Mouse (Mus musculus): Measurements from ENCODE around the gene Pou6f2. TPM values are rescaled to one million over a fixed set of nuclear protein-coding genes. Genes with fewer than 3 reads are reported as not detected.

Pou6f2 gene
- 1 to 10 TPM; 3.1 to 4.0 TPM for total RNA-seq (2021)
- long read RNA-seq, experiment 1, partial matches to known transcripts: 0 of 2 reads
- long read RNA-seq, experiment 1, other reads (novel, unspliced or antisense): 1 of 2 reads
- long read RNA-seq, experiment 2: 0 reads

DNA sequence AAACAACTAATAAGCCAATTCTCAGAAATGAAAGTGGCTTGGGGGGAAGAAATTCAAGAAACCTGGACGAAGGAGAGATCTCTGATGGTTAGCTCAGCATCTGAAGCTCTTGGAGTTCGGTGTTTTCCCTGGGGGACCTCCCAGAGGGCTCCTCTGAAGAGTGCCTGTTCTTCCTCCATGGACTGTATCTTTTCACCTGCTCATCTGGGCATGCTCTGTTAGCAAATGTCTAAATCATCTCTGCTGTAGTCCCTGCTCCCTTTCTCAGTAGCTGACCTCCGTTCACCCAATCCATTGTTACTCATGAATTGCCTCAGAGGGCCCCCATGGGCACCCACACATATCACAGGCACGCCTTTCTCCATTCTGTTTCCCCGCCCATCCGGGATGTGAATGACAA lies at the start of gene Pou6f2:
Gene Pou6f2 (minus strand): TSS at position 101 of the 400 bp plus-strand sequence.
- intact Hi-C loops (cut with DNase I): no loop called here
- no peak for DNase-seq (ENCODE audit: low spot score in 2 of 2)

DNA sequence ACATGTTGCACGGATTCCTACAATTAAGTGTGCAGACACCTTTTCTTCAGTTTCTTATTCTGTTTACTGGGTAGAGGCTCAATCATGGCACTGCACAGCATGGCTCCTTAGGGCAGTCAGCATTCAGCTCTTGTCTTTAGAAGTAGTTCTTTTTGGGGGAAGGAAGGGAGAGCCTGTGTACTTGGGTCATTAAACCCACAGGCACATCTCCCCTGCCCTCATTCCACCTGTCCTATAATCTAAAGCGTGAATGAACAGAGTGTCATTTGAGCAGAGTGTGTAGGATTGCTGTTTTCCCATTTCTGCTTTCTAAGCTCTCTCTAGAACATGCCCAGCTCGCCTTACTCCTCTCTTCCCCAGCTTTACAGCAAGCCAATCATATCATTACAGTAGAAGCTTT lies 42.4 kb upstream of the Pou6f2 start:
- intact Hi-C loops (cut with DNase I): no loop called here
- no peak for DNase-seq (ENCODE audit: low spot score in 2 of 2)

DNA sequence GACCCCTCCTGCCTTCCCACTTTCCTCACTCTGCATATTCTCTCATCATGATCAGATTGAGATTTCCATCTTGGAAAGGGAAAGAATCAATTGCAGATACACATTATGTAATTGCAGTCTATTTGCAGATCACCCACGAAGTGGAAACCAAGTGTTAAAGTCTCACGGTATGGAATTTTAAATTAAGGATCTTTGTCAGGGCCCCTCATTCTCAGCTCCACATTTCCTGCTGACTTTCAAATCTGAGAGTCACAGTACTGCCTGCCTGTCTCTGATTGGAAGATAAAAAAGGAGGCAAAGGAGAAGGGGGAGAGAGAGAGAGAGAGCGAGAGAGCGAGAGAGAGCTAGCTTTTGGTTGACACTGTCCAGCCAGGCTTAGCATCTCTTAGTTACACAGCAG lies 9.8 kb downstream of the Pou6f2 start:
- DNase-seq (ENCODE audit: low spot score in 2 of 2): peak in 1 of 2 experiments; percentile 2
- intact Hi-C loops (cut with DNase I): no loop called here

DNA sequence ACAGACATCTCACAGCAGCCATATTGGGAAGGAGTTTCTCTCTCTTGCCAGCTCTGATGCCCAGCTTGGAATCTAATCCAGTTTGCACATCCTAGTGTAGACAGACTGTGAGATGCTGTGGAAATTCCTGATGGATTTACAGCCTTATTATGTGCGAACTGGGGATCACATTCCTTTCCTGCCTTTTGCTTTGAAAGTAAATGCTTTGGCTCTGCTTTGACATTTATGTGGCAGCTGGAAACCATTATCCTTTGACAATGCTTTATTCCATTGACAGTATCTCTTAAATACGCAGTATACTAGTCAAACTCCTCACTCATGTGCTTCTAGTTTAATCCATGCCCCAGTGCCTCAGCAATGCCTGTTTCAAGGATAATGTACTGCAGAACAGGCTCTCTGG lies 34.1 kb downstream of the Pou6f2 start:
- no peak for DNase-seq (ENCODE audit: low spot score in 2 of 2)
- intact Hi-C loops (cut with DNase I): no loop called here

DNA sequence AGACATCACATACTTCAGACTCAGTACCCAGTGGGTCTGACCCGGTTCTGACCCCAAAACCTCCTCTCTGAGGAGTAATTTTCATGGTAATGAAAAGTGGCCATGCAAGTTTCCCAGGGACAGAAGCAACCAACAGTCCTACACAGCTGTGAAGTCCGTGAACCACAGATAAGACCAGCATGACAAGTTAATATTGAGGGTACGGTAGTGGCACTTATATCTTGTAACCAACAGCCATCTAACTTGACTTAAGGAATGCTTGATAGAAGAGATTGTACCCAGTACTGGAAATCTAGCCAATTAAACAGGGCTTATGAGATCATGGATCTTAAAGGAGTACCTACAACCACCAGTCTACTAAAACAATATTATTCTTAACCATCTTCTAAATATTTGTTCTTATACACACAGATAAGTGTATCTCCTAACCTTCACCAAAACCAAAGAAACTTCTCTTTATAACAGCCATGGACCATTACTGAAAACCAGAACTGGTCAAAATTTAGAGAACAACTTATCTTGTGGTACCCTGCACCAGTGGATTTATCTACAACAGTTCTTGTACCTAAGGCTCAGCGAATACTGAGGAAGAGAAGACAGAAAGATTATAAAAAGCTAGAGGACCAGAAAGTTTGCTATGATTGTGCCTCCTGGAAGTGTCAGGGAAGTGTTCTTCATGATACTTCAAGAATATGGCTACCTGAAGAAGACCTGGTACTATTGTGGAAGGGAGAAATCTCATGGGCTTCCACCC lies 52.7 kb downstream of the Pou6f2 start:
- DNase-seq (ENCODE audit: low spot score in 2 of 2): no peak
- intact Hi-C loops (cut with DNase I): no loop called here

DNA sequence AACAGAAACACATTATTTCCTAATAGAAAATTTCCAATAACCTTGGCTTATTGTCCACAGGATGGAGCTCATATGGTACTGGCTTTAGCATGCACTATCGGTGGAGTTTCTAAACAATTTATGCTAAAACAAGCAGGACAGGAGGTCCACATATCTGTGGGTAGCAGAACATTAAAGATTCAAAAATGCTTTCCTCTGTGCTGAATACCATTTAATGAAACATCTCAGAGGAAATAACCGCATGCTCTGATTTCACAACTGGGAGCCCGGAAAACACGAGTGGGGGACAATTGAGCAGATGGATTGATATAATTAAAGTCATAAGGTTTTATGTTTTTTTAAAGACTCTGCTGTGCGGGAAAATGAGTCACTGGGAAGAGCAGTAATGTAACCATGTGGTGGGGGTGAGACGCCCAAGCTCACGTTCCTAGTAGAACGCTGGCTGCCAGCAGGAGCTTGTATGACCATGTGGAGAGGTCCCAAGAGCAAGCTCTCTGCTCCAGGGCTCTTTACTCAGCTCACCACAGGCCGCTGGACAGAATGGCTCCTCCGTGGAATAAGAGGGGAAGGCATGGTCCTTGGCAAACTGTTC lies 58.5 kb downstream of the Pou6f2 start:
- peak; percentile 11 to 12 for DNase-seq (ENCODE audit: low spot score in 2 of 2)
- intact Hi-C loops (cut with DNase I): loop anchor here (10.0 kb wide), 1 partner anchor 214 kb away; no protein-coding TSS in a partner anchor

DNA sequence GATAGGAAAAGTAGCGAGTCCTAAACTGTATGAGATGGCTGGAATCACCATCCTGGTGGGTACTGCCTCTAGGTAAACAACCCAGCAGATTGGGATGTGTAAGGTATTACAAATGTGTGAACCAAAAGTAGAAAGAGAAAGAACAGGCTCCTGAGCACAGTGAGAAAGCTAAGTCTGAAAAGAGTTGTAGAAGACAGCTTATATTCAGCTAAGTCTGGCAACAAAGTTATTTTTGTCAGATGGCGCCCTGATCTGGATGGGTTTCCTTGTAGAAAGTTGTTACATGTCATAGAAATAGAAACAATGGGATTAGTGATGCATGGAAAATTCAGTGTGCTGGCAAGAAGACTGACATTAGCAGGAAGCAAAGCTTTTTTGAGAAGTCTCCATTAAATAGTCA lies 59.5 kb downstream of the Pou6f2 start:
- intact Hi-C loops (cut with DNase I): loop anchor here (10.0 kb wide), 1 partner anchor 213 kb away; no protein-coding TSS in a partner anchor
- peak; percentile 34 to 62 for DNase-seq (ENCODE audit: low spot score in 2 of 2)

DNA sequence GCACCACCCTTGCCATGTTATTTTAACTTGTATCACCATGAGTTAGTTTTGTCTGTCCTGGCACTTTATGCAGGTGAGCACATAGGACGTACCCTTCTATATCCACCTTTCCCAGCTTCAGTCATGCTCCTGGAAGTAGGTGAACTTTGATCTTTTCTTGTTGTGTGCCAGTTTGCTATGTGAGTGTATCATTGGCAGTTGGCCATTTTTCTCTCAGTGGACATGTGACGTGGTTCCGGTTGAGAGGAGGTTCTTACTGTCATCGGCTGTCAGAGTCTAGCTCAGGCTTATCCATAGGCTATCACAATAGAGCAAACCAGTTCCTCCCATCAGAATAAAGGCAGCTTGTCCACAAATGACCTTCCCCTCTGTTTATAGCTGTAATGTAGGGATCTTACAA lies 63.5 kb downstream of the Pou6f2 start:
- no peak for DNase-seq (ENCODE audit: low spot score in 2 of 2)
- intact Hi-C loops (cut with DNase I): loop anchor here (10.0 kb wide), 1 partner anchor 209 kb away; no protein-coding TSS in a partner anchor

DNA sequence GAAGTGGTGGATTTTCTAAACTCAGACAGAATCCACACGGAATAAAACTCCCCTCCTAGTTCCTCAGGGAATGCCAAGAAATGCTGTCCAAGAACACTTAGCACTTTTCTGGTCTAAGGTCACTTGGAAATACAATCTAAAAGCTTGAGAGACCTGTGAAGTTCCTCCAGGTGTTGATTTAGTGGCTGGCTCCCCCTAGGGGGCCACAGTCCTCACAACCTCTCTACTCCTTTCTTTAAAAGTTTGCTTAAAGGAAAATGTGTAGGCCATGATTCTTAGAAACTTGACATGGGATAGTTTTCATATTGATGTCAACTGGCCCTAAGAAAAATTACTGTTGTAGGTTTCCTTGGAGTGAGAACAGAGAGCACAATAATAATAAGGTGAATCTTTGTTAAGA lies 64.9 kb downstream of the Pou6f2 start:
- intact Hi-C loops (cut with DNase I): loop anchor here (10.0 kb wide), 1 partner anchor 208 kb away; no protein-coding TSS in a partner anchor
- DNase-seq (ENCODE audit: low spot score in 2 of 2): no peak

DNA sequence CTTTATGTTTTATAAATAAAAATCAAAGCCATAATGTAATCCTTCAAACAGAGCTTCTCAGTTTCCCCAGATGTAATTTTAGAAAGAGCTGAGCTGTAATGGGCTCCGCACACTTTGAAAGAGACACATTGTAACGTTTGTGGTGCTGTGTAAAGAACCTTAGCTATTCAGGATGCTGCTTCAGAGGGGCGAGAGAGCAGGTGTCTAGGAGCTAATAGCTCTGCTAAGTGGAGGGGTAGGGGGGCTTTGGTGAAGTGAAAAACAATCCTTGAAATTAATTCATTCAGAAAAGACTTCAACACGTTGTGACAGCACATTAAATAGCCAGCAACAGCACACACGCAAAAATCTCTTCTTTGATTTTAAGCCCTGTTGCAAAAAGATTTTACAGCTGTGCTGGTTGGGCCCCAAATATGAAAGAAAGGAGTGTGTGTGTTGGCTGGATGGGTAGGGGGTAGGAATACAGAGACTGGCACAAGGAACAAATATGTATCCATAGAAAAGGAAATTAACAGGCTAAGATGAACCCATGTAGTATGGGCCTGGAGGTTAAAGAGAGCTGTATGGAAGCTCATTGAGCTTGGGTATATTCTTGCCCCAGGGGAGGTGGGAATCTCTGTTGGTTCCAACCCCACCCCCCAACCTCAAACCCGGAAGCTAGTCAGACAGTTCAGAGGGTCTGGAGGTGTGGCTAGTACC lies 73.4 kb downstream of the Pou6f2 start:
- intact Hi-C loops (cut with DNase I): no loop called here
- DNase-seq (ENCODE audit: low spot score in 2 of 2): no peak

DNA sequence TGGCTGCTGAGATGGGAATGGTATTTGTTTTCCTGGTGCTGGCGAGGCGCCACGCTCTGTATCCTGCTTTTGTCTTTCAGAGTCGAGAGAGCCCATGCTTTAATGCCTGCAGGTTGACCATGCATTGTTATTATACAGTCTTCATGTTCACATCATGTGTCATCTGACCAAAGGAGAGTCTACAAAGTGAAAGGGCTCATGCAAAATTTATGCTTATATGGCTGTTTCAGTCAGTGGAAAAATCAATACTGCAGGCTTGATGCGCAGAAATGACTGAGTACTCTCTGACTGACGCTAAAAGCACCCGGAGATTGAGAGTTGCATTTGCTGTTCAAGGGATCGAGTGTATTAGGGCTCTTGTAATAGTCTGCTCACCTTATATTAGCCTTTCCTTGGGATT lies 74.1 kb downstream of the Pou6f2 start:
- intact Hi-C loops (cut with DNase I): no loop called here
- DNase-seq (ENCODE audit: low spot score in 2 of 2): no peak

DNA sequence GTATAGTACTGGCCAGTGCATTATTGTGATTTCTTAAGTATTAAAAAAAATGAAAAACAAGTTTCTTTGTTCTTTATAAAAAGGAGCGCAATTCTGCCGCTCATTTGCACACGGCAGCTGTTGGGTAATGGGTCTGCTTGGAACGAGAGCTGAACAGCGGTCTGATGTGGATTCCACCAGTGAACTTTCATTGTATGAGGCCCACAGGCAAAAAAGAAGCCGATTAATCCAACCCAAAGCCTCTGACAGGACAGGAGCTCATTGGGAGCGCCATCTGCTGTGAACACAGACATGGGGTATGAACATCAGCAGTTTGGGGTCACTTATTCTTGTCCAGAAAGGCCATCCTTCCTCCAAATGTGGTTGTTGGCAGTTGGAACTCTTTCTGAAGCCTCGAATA lies 84.9 kb downstream of the Pou6f2 start:
- intact Hi-C loops (cut with DNase I): no loop called here
- DNase-seq (ENCODE audit: low spot score in 2 of 2): no peak

DNA sequence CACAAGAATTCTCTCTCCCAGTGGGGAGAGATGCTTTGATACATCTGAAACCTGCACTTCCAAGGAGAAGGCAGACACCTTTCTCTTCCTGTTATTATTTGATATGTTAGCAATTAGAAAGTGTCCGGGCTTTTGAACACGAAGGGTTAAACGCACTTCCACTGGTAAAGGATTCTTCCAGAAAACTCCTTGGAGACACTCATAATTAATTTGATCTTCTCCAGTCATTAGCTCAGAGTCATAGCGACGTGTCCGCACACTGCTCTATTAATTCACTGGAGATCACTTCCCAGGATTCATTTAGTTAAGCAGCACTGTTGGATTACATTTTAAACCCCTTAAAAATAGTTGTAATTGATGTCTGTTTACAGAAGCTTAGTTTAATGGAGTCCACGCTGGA lies 88.5 kb downstream of the Pou6f2 start:
- intact Hi-C loops (cut with DNase I): no loop called here
- no peak for DNase-seq (ENCODE audit: low spot score in 2 of 2)

DNA sequence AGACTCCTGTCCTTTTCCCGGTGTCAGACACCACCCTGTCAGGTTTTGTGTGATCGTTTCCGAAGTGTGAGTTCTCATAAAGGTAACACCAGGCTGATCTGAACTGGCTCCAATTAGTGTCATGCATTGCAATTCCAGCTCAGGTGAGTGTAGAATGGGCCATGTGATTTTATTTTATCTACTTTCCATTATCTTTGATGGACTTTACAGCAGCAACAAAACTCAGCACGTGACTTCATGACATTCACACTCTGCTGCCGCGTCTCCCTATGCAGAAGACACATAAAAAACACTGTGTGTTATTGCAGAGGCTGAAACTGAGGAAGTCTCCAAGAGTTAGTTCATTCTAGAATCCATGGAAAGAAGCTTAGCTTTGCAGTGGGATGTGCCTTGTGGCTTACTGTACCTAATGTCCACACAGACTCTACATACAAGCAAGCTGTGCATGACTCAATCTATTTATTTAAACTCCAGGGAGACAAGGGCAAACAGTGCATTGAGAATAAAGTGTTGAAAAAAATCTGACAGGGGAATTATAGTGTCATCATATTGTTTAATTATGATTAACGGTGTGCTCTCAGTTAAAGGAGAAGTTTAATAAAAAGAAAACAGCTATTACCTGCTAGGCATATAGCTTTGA lies 90.9 kb downstream of the Pou6f2 start:
- intact Hi-C loops (cut with DNase I): no loop called here
- no peak for DNase-seq (ENCODE audit: low spot score in 2 of 2)

DNA sequence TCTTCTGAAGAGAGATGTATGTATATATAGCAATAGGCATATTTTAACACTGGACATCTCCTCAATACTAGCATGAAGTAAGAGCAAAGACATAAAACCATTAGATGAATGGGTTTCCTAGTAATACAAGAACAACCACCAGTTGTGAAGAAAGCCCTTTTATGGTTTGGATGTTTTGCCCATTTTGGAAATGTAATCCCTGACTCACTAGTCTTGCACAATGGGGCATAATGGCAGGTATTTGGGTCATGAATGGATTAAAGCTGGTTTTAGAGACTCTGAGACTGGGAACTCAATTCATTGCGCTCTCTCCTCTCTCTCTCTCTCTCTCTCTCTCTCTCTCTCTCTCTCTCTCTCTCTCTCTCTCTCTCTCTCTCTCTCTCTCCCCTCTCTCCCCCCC lies 97.5 kb downstream of the Pou6f2 start:
- DNase-seq (ENCODE audit: low spot score in 2 of 2): no peak
- intact Hi-C loops (cut with DNase I): no loop called here

DNA sequence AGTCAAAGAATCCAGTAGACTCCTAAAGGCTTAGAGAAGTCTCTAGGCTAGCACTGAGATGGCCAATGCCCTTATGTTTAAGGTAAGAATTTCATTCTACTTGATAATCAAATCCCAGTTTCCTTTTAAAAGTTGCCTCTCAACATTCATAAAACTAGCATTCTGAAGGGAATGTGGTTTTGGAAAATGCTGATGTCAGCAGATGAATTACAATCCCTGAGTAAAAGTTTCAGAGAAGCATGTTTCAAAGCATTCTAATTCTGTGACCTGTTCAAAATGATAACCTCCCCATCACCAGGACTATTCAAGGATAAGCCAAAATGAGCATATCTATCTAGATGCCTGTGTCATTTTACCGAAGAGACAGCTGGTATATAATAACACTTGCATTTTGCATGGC lies 104.0 kb downstream of the Pou6f2 start:
- no peak for DNase-seq (ENCODE audit: low spot score in 2 of 2)
- intact Hi-C loops (cut with DNase I): no loop called here

DNA sequence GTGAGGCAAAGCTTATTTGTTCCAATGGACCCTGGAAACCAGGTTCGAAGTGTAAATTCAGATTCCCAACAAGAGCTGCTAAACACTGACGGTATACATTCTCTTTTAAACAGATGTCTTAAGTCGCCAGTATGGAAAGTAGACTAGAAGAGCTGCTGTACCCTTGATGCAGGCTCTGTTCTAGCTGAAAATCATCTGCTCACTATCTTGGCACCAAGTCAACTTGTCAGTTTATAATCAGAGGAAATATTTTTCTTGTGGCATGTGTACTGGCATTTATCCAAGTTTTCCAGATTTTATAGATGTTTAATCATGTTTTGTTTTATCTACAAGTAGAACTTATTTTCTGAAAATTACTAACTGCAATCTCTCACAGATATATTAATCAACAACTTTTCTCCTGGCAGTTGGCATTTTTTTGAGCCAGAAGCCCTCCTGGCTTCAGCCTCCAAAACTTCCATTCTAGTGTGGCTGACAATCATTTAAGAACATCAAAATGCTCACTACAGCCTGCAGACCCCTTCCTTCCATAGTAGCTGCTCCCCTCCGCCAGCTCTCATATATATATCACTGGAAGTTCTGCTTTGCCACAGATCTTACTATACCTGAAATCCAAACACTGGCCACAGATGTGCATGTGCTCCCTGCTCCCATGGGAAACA lies 107.1 kb downstream of the Pou6f2 start:
- DNase-seq (ENCODE audit: low spot score in 2 of 2): no peak
- intact Hi-C loops (cut with DNase I): no loop called here

DNA sequence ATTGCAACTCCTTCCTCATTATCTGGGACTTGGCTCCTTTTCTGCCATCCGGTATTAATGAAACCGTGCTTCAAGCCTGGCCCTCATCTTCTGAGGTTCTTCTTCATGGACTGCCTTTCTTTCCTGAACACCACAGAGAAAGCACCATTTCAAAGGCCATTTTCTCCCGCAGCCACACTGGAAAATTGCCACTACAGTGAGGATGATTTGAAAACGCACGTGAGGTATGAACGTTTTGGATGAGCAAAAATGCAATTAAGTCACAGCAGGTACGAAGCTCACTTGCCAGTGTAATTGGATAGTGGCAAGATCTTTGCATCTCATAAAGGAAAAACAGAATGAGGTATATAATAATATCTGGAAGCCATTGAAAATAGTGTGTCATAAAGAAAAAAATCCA lies 110.0 kb downstream of the Pou6f2 start:
- no peak for DNase-seq (ENCODE audit: low spot score in 2 of 2)
- intact Hi-C loops (cut with DNase I): no loop called here

DNA sequence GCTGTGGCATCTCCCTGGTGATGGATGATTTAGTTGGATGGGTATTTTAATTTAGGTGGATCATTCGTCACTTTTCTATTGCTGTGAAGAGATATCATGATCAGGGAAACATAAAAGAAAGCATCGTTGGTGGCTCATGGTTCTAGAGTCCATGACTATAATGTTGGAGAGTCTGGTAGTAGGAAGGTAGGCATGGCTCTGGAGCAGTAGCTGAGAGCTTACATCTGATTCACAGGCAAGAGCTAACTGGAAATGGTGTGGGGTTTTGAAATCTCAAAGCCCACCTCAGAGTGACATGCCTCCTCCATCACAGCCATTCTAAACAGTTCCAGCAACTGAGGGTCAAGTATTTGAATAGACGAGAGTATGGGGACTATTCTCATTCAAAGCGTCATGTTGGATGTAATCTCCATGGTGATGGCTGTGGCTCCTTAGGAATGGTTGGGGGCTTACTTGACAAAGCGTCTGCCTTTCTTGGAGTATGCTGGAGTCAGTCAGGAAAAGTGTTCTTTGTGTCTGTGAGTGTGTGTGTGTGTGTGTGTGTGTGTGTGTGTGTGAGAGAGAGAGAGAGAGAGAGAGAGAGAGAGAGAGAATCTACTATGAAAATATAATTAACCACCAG lies 115.0 kb downstream of the Pou6f2 start:
- intact Hi-C loops (cut with DNase I): no loop called here
- DNase-seq (ENCODE audit: low spot score in 2 of 2): no peak
